Mouse (Mus musculus): ENCODE results near the gene Calb2. TPM values are rescaled to one million over a fixed set of nuclear protein-coding genes. Genes with fewer than 3 reads are reported as not detected.

Gene Calb2
- not detected in 2 replicates for polyA plus RNA-seq (2011; ENCODE audit: insufficient read length, low read depth, missing spikeins)

DNA sequence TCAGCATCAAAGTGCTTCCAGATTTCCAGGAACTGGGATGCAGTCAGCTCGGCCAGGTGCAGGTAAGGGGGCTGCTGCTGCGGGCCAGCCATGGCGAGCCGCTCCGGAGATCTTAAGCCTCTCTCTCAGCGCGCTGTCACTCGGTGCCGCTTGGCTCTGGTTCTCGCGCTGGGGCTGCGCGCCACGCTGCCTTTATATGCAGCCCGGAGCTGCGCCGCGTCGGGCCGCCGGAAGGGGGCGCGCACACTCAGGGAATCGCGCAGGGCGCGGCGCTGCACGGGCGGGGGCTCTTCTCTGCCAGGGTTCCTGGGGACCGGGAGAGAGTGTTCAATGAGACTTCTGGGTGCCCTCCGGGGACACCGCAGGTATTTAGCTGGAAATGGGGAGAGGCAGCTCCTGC is at the start of gene Calb2:
Calb2 (minus strand) TSS at position 165 of the 400 bp plus-strand sequence.
- no peak for TF ChIP-seq POLR2A (IDR thresholded peaks at IDR 0.05; ENCODE audit: low read depth, low read length)
- peak; percentile 68 for TF ChIP-seq CTCF (IDR thresholded peaks at IDR 0.05; ENCODE audit: borderline replicate concordance, insufficient read depth, low read length)
- Histone ChIP-seq H3K27ac (ENCODE audit: insufficient read depth, low read length) (no peak within 1 kb of the TSS), H3K4me1 (ENCODE audit: control insufficient read depth, insufficient read depth, low read length) (no peaks in the 10 kb centered on the region), H3K4me3 (ENCODE audit: insufficient read depth, low read length) (no peak within 1 kb of the TSS)

DNA sequence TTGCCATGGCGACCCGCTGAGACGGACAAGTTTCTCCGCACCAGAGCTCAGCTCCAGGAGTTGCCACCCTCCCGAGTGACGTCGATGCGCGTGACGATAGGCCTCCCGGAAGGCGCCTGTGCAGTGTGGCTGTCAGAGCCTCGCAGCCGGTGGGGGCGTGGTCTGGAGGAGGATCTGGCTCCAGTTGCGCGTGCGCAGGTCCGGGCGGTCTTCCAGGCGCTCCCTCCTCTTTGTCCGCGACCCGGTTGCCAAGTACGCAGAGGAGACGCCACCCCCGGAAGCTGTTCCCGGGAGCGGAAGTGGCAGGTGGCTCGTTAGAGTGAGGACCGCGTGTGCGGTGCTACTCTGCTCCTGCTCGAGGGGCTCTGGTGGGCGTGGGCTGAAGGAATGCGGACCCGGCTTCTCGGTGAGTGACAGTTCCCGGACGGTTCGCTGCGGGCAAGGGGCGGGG is 49.7 kb upstream of the Calb2 start:
- Histone ChIP-seq H3K4me3 (ENCODE audit: insufficient read depth, low read length) (peak overlapping the region; percentile 66), H3K4me1 (ENCODE audit: control insufficient read depth, insufficient read depth, low read length) (peaks cover 3% of the 10 kb centered on the region; the same call in 1 of the 2 replicates), H3K27ac (ENCODE audit: insufficient read depth, low read length) (no peak overlapping the region)
- TF ChIP-seq CTCF (IDR thresholded peaks at IDR 0.05; ENCODE audit: borderline replicate concordance, insufficient read depth, low read length), result no peak
- peak; percentile 68 for TF ChIP-seq POLR2A (IDR thresholded peaks at IDR 0.05; ENCODE audit: low read depth, low read length)

DNA sequence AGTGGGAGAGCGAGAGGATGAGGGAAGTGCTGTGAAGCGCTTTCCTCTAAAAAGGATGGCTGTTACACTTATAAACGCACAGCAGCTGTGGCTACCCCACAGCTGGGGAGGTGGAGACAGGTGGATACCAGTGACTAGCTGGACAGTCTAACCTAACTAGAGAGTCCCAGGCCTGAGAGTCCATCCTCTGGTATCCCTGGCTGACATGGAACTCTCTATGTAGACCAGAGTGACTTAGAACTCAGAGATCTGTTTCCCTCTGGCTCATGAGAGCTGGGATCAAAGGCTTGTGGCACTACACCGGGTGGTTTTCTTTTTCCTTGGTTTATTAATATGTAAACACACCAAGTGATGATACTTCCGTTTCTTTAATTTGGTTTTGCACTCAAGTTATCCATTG is 49.2 kb upstream of the Calb2 start:
- Histone ChIP-seq H3K4me1 (ENCODE audit: control insufficient read depth, insufficient read depth, low read length) (peaks cover 3% of the 10 kb centered on the region; the same call in 1 of the 2 replicates), H3K4me3 (ENCODE audit: insufficient read depth, low read length) (no peak overlapping the region), H3K27ac (ENCODE audit: insufficient read depth, low read length) (no peak overlapping the region)
- no peak for TF ChIP-seq POLR2A (IDR thresholded peaks at IDR 0.05; ENCODE audit: low read depth, low read length)
- no peak for TF ChIP-seq CTCF (IDR thresholded peaks at IDR 0.05; ENCODE audit: borderline replicate concordance, insufficient read depth, low read length)

DNA sequence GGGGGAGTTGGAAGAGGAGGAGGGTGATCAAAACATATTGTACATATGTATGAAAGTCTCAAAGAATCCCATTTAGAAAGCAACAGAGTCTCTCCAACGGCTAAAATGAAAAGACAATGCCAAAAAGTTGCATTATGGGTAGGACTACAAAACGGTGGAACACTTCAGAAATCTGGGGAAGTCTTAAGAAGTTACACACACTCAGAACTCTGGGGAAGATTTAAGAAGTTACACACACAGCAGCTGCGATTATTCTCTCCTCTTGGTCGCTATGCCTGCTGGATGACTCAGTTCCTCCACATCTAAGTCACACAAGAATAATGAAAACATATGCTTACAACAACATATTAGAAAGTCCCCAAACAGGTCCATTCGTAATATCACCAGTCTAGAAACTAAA is 48.2 kb upstream of the Calb2 start:
- TF ChIP-seq POLR2A (IDR thresholded peaks at IDR 0.05; ENCODE audit: low read depth, low read length), result no peak
- no peak for TF ChIP-seq CTCF (IDR thresholded peaks at IDR 0.05; ENCODE audit: borderline replicate concordance, insufficient read depth, low read length)
- H3K4me1 ChIP-seq (ENCODE audit: control insufficient read depth, insufficient read depth, low read length), result peaks cover 3% of the 10 kb centered on the region; the same call in 1 of the 2 replicates
- H3K27ac ChIP-seq (ENCODE audit: insufficient read depth, low read length), result no peak overlapping the region
- H3K4me3 ChIP-seq (ENCODE audit: insufficient read depth, low read length), result no peak overlapping the region

DNA sequence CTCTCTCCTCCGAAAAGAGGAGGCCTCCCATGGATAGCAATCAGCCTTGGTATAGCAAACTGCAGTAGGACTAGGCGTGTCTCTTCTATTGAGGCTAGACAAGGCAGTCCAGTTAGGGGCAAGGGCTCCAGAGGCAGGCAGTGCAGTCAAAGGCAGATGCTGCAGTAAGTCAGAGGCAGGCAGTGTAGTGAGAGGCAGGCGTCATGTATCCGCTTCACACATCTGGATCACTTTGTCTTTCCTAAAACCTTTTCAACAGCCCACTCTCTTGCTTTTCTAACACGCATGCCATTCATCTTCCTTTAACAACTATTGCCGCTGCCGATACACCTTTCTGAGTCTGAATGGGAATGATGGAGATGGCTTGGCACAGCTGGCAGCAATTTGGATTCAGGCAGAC is 47.4 kb upstream of the Calb2 start, which contains the start of gene Cmtr2:
Cmtr2 (plus strand) TSS at position 301 of the 400 bp plus-strand sequence.
- H3K4me1 ChIP-seq (ENCODE audit: control insufficient read depth, insufficient read depth, low read length), result peaks cover 3% of the 10 kb centered on the region; the same call in 1 of the 2 replicates
- TF ChIP-seq POLR2A (IDR thresholded peaks at IDR 0.05; ENCODE audit: low read depth, low read length) (no peak), CTCF (IDR thresholded peaks at IDR 0.05; ENCODE audit: borderline replicate concordance, insufficient read depth, low read length) (no peak)
- no peak within 1 kb of the TSS for H3K4me3 ChIP-seq (ENCODE audit: insufficient read depth, low read length)

DNA sequence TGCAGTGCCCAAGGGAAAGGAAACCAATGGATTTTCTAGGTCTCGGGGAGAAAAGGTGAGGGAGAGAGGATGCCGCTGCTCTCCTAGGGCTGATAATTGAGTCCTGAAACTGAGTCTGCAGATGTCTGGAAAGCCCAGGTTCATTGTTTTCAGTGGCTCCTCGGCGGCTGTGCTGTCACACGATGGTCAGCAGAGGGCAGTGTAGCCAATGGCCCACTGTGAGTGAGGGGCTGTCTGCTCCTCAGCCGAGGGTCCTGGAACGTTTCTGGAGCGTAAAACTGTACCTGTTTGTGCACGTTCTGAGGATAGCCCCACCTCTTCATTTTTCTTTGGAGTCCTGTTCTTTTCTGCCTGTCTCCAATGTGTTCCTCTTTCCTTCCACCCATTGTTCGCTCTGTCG is 33.8 kb upstream of the Calb2 start:
- Histone ChIP-seq H3K4me3 (ENCODE audit: insufficient read depth, low read length) (no peak overlapping the region), H3K27ac (ENCODE audit: insufficient read depth, low read length) (no peak overlapping the region), H3K4me1 (ENCODE audit: control insufficient read depth, insufficient read depth, low read length) (no peaks in the 10 kb centered on the region)
- no peak for TF ChIP-seq POLR2A (IDR thresholded peaks at IDR 0.05; ENCODE audit: low read depth, low read length)
- TF ChIP-seq CTCF (IDR thresholded peaks at IDR 0.05; ENCODE audit: borderline replicate concordance, insufficient read depth, low read length), result 0 out of 2 replicates have a peak, but pooled peaks have one; percentile 24

More for the DNA sequence above, 47.4 kb upstream of the Calb2 start, which contains the start of gene Cmtr2:
- H3K27ac ChIP-seq (ENCODE audit: insufficient read depth, low read length), result no peak within 1 kb of the TSS

DNA sequence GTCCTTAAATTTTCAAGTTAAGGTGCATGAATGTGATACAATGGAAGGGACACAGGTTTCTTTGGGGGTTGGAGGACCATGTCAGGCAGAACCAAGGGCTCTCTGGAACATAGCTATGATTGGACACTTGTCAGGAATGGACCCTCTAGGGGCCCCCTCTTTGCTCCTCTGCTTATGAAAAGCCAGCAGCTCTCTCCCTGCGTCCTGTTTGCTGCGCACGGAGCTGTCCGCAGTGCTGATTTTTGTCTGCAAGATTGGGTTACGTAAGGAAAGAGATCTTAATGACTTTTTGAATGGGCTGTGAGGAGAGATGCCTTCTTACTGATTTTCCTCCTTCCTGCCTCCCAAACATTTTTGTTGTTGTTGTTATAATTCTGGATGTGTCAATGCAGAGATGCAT is 28.7 kb upstream of the Calb2 start:
- H3K4me3 ChIP-seq (ENCODE audit: insufficient read depth, low read length), result no peak overlapping the region
- no peak overlapping the region for H3K27ac ChIP-seq (ENCODE audit: insufficient read depth, low read length)
- no peaks in the 10 kb centered on the region for H3K4me1 ChIP-seq (ENCODE audit: control insufficient read depth, insufficient read depth, low read length)
- TF ChIP-seq POLR2A (IDR thresholded peaks at IDR 0.05; ENCODE audit: low read depth, low read length), result no peak
- TF ChIP-seq CTCF (IDR thresholded peaks at IDR 0.05; ENCODE audit: borderline replicate concordance, insufficient read depth, low read length), result no peak

DNA sequence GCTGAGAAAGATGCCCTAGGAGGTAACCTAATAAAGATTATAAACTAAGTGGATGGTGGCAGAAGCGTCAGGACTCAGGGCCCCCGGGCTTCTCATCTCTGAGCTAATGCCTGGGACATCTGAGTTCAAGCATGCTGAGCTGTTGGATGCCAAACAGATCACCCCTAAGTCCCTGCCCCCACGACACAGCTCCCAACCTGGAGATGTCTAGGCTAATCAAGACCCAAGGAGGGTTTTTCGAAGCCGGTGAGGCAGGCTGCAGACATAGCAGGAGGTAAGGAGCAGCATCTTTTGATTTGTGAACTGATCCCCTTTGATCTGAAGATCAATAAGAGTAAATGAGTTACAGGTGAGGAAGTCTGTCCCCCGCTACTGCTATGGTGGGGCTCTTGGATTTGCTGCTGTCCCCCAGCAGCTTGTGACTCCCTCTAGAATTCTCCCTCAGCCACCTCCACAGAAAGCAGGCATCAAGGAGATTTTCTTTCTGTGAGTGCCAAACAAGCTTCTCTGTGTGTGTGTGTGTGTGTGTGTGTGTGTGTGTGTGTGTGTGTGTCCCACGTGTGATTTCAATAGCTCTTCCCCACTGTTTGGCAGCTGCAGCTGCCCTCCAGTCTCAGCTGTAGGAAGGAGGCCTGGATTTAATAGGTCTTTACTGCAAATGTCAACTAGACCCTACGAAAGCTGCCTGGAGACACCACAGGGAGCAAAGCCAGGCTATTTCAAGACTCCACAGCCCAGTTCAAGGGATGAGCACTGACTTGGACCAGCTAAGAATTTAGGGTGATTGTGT is 21.1 kb upstream of the Calb2 start:
- no peak overlapping the region for H3K4me3 ChIP-seq (ENCODE audit: insufficient read depth, low read length)

DNA sequence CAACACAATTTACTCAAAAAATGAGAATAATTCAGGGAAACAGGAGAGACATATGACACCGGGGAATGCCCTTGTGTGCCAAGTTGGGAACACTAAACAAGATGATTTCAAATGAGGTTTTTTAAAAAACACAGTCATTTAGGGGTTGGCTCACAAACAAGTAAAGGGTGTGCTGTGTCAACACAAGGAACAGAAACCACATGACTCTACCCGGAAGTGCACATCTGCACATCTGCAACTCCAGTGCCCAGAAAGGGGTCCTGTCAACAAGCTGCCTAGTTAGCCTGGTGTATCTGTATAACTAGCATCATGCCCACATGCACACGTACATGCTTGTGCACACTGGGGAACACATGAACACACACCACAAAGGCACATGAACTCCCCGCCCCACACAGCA is 17.5 kb upstream of the Calb2 start:
- Histone ChIP-seq H3K4me3 (ENCODE audit: insufficient read depth, low read length) (no peak overlapping the region), H3K27ac (ENCODE audit: insufficient read depth, low read length) (no peak overlapping the region), H3K4me1 (ENCODE audit: control insufficient read depth, insufficient read depth, low read length) (no peaks in the 10 kb centered on the region)
- no peak for TF ChIP-seq CTCF (IDR thresholded peaks at IDR 0.05; ENCODE audit: borderline replicate concordance, insufficient read depth, low read length)
- no peak for TF ChIP-seq POLR2A (IDR thresholded peaks at IDR 0.05; ENCODE audit: low read depth, low read length)

More for the DNA sequence above, 21.1 kb upstream of the Calb2 start:
- H3K4me1 ChIP-seq (ENCODE audit: control insufficient read depth, insufficient read depth, low read length), result no peaks in the 10 kb centered on the region
- TF ChIP-seq POLR2A (IDR thresholded peaks at IDR 0.05; ENCODE audit: low read depth, low read length) (no peak), CTCF (IDR thresholded peaks at IDR 0.05; ENCODE audit: borderline replicate concordance, insufficient read depth, low read length) (no peak)
- no peak overlapping the region for H3K27ac ChIP-seq (ENCODE audit: insufficient read depth, low read length)

DNA sequence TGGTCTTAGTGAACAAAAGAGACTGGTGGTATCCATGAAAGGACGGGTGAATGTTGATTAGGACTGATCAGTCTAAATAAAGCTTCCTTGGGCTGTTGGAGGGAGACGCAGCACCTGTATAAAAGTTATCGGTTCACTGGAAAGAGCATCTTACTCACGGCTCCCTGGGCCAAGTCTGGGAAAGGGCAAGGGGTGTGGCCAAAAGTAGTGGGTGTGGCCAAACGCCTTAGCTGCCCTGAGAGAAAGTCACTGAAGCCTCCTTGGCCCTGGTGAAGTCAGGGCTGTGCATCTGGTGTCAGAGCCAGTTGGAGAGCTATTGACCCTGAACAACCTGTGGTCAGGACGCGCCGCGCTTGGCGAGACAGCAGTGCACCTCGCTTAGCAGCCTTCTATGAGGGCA is 15.7 kb upstream of the Calb2 start:
- TF ChIP-seq POLR2A (IDR thresholded peaks at IDR 0.05; ENCODE audit: low read depth, low read length) (no peak), CTCF (IDR thresholded peaks at IDR 0.05; ENCODE audit: borderline replicate concordance, insufficient read depth, low read length) (no peak)
- Histone ChIP-seq H3K4me1 (ENCODE audit: control insufficient read depth, insufficient read depth, low read length) (no peaks in the 10 kb centered on the region), H3K4me3 (ENCODE audit: insufficient read depth, low read length) (no peak overlapping the region), H3K27ac (ENCODE audit: insufficient read depth, low read length) (no peak overlapping the region)

Measured in embryonic fibroblast, embryonic 13.5 days (primary cell).